Mouse (Mus musculus) limb, embryonic 14.5 days (tissue): ENCODE data around the gene Carns1. TPM values are rescaled to one million over a fixed set of nuclear protein-coding genes. Genes with fewer than 3 reads are reported as not detected.
"Not testable (repeated sequence)": the region's sequence is repeated elsewhere in the genome, so short reads cannot be mapped to it uniquely, and the experiment has no call there.

Experiments
- ATAC-seq: fragments of 200-750 bp; cut with Nextera tagmentation; 2 replicates; pipeline ENCODE4 v1.8.0; 2017; ENCODE audit warnings: low read depth, moderate number of reproducible peaks, moderate TSS enrichment; ENCODE audit not compliant: low FRiP score
- DNase-seq: peaks from one replicate; pipeline ENCODE4 v3.0.0-alpha.2; 2015; ENCODE audit warnings: low spot score
- H3K27ac ChIP-seq: fragments of 300-500 bp; sonication (generic); replicated peaks from 2 replicates; pipeline ENCODE4 v1.5.1; 2014; ENCODE audit warnings: low read depth, mild to moderate bottlenecking, low read length, moderate library complexity, mixed read lengths
- H3K27me3 ChIP-seq: fragments of 300-500 bp; sonication (generic); 2 replicates; pipeline ENCODE4 v1.6.1; 2014; ENCODE audit warnings: low read length, mixed read lengths; ENCODE audit not compliant: control insufficient read depth, insufficient read depth
- H3K36me3 ChIP-seq: fragments of 300-500 bp; sonication (generic); 2 replicates; pipeline ENCODE4 v1.6.1; 2014; ENCODE audit warnings: mild to moderate bottlenecking, low read length, moderate library complexity, mixed read lengths; ENCODE audit not compliant: control insufficient read depth, insufficient read depth
- H3K4me1 ChIP-seq: fragments of 300-500 bp; sonication (generic); 2 replicates; pipeline ENCODE4 v1.6.1; 2014; ENCODE audit warnings: antibody characterized with exemption, low read length, mixed read lengths; ENCODE audit not compliant: control insufficient read depth, insufficient read depth
- H3K4me2 ChIP-seq: fragments of 300-500 bp; sonication (generic); replicated peaks from 2 replicates; pipeline ENCODE4 v1.6.1; 2014; ENCODE audit warnings: low read depth, mild to moderate bottlenecking, low read length, moderate library complexity; ENCODE audit not compliant: severe bottlenecking
- H3K4me3 ChIP-seq: fragments of 300-500 bp; sonication (generic); replicated peaks from 2 replicates; pipeline ENCODE4 v1.5.1; 2014; ENCODE audit warnings: low read length
- H3K9ac ChIP-seq: fragments of 300-500 bp; sonication (generic); 2 replicates; pipeline ENCODE4 v1.6.1; 2014; ENCODE audit warnings: mild to moderate bottlenecking, low read depth, low read length, moderate library complexity; ENCODE audit not compliant: severe bottlenecking
- H3K9me3 ChIP-seq: fragments of 300-500 bp; sonication (generic); 2 replicates; pipeline ENCODE4 v1.6.1; 2016; ENCODE audit warnings: low read length; ENCODE audit not compliant: control insufficient read depth
- POLR2A ChIP-seq: fragments of 200-500 bp; IDR thresholded peaks from 2 replicates; pipeline ENCODE4 v1.8.0; 2012; ENCODE audit warnings: inconsistent platforms, mild to moderate bottlenecking, moderate library complexity, borderline replicate concordance; ENCODE audit not compliant: insufficient read depth, insufficient read length; ENCODE audit errors: extremely low read depth
- WGBS: fragments of 180-500 bp; shearing (Covaris S2); extraction: QIAGEN DNeasy Blood & Tissue Kit; methylation state at CpG from one replicate; pipeline ENCODE4 v1.1.7; 2014; 5-methylcytosine and 5-hydroxymethylcytosine counted together
- polyA plus RNA-seq, 2 experiments: library from polyadenylated mRNA; depleted of rRNA in 1 of 2; stranded (reverse) in 1 of 2; unstranded in 1 of 2; fragments of >200 nt; fragmentation: Nextera tagmentation in 1 of 2; extraction: Ambion mirVana in 1 of 2; gene quantifications; 2 replicates each; pipeline versions ENCODE4 v1.2.1 to v1.2.3; 2012 to 2014

Carns1 gene
- polyA plus RNA-seq, 2 experiments, result 1.8 to 2.6 TPM

DNA sequence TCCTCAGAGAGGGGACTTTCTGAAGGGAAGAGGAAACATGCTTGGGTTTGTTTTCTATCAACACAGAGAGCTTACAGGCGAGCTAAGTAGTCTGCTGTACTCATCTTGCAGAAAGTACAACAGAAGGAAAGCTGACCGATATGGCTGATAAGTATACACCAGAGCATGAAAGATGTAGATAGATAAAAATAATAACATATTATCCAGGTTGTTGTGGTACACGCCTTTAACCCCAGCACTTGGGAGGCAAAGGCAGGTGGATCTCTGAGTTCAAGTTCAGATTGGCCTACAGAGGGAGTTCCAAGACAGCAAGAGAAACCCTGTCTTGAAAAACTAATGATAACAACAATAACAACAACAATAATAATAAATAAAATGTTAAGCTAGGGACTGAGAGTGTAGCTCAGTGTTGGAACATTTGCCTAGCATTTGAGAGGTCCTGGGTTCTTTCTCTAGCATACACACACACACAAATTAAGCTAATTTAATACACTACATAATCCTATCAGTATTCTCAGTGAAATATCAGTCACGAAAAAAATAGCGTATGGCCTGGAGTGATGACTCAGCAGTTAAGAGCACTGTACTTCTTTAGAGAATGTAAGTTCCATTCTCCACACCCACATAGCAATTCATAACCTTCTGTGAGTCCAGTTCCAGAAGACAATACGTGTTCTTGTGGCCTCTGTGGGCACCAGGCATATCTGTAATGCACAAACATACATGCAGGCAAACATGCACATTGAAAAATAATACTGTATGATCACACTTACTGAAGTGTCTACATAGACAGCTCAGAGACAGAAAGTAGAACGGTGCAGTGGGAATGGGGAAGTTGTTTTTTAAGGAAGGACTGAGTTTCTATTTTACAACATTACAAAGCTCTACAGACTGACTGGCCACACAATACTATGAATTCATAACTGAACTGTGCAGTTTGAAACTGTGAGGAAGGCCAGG, 52.6 kb downstream of the Carns1 start:
- H3K27me3 ChIP-seq, result no peaks in the 10 kb centered on the region
- H3K27ac ChIP-seq, result no peak overlapping the region
- H3K36me3 ChIP-seq, result peaks cover 21% of the 10 kb centered on the region
- H3K9me3 ChIP-seq, result no peaks in the 10 kb centered on the region
- no peak overlapping the region for H3K4me2 ChIP-seq
- no peak for TF ChIP-seq POLR2A
- no peak for ATAC-seq
- peaks cover 17% of the 10 kb centered on the region for H3K4me1 ChIP-seq
- no peak for DNase-seq
- WGBS, result 85% methylated on average over 7 of the region's 7 CpGs
- no peak overlapping the region for H3K4me3 ChIP-seq
- no peak overlapping the region for H3K9ac ChIP-seq

DNA sequence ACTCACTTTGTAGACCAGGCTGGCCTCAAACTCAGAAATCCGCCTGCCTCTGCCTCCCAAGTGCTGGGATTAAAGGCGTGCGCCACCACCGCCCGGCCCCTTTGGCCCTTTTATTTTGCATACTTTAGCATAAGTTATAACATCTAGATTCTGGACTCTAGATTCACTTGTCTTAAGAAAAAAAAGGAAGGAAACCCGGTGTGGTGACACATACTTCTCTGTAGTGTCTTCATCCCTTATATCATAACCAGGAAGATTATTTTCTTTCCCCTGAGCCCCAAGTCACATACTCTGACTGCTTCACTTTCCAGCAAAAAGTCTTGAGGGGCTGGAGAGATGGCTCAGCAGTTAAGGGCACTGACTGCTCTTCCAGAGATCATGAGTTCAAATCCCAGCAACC, 53.4 kb downstream of the Carns1 start:
- 0 out of 2 replicates have a peak overlapping the region, but pooled peaks have one; percentile 6 for H3K4me2 ChIP-seq
- H3K4me3 ChIP-seq, H3K9ac ChIP-seq, ATAC-seq, DNase-seq, H3K27ac ChIP-seq, H3K27me3 ChIP-seq, H3K9me3 ChIP-seq: not testable (repeated sequence)
- peaks cover 14% of the 10 kb centered on the region for H3K4me1 ChIP-seq
- peaks cover 21% of the 10 kb centered on the region for H3K36me3 ChIP-seq
- WGBS, result 55% methylated on average over 6 of the region's 6 CpGs

DNA sequence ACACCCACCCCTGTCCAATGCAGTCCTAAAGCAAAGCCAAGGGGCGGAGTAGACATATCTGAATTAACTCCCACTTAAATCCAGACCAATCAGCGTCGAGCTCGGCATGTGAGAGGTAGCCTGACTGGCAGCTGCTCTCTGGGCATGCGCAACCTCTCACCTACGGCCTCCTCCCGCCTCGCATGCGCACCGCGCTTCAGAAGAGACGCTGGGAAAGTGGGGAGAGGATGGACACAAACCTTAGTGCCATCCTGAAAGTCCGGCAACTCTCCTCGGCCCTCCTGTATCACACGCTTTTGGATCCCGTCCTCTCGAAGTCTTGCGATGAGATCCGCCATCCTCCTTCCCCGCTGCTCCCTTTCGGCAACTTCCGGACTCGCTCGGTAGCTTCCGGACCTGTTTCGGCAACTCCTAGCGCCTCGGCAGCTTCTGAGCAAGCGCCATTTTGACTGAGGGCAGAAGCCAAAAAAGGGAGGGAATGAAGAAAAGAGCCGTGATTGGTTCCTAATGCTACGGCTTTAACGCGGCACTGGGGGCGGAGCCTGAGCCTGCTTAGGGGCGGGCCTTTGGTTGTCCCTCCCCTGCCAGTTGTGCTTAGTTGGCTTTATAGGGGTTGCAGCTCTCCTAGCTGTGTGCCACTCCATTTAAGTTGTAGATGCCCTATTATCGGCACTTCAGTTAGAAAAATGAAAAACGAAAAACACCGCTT, 54.0 kb downstream of the Carns1 start:
- Histone ChIP-seq H3K4me2 (peak overlapping the region; percentile 55), H3K27me3 (no peaks in the 10 kb centered on the region), H3K36me3 (peaks cover 26% of the 10 kb centered on the region), H3K4me3 (peak overlapping the region; percentile 46), H3K9ac (peak overlapping the region; percentile 66), H3K9me3 (no peaks in the 10 kb centered on the region), H3K27ac (peak overlapping the region; percentile 80), H3K4me1 (peaks cover 9% of the 10 kb centered on the region)
- TF ChIP-seq POLR2A, result 0 out of 2 replicates have a peak, but pooled peaks have one; percentile 38
- DNase-seq (peak; percentile 99), ATAC-seq (peak; percentile 81)
- WGBS, result 3% methylated on average over 38 of the region's 38 CpGs

DNA sequence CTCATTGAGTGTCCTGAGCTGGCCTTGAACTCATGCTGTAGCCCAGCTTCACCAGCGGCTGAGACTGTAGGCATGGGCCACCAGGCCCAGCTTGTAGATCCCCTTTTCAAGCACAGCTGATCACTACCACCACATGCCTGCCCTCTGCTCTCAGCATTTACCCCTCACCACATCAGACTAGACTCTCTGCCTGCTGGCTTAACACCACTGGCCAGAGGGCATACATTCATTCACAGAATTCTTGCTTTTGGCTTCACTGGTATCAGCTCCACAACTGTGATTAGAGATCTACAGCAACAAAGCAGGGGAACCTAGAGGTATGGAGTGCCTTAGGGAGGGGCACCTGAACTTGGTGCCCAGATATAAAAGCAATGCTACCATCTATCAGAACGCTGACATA, 54.8 kb downstream of the Carns1 start:
- H3K9ac ChIP-seq, result 0 out of 2 replicates have a peak overlapping the region, but pooled peaks have one; percentile 8
- WGBS, result 96% methylated on average over 2 of the region's 2 CpGs

DNA sequence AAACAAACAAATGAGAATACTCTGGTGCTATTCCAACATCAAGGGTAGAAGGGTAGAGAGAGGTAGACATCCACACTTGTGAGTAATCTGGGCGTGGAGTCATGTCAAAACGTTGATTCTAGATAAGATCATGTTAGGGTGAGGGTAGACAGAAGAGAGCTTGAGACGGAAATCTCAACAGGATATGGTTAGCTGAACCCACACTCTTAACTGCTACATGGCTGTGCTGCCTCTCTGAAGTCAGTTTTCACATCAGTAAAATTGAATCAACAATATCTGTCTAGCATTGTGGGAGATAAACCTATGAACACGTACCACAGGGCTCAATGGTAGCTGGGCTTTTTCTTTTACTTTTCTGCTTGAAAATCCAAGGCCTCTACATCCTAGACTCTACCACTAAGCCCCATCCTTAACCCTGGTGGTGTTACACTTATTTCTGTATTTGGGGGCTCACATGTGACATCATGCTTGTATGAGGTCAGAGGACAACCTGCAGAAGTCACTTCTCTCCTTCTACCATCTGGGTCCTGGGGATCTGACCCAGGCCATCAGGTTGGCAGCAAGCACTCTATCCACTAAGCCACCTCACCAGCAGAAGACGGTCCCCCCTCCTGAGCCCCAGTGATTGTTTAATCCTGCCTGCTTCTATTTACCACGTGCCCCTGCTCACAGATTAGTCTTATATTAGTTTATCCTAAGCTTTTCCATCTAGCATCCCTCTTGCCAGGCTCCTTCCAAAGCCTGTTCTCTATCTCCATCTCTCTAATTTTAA, 55.4 kb downstream of the Carns1 start:
- Histone ChIP-seq H3K27me3 (no peaks in the 10 kb centered on the region), H3K4me2 (peak overlapping the region; percentile 55; the same call in 1 of the 2 replicates), H3K9me3 (no peaks in the 10 kb centered on the region), H3K4me1 (peaks cover 9% of the 10 kb centered on the region), H3K9ac (0 out of 2 replicates have a peak overlapping the region, but pooled peaks have one; percentile 8), H3K27ac (no peak overlapping the region), H3K36me3 (peaks cover 40% of the 10 kb centered on the region), H3K4me3 (no peak overlapping the region)
- WGBS, result 94% methylated on average over 6 of the region's 6 CpGs
- ATAC-seq (no peak), DNase-seq (no peak)
- TF ChIP-seq POLR2A, result no peak

More for the DNA sequence above, 54.8 kb downstream of the Carns1 start:
- ATAC-seq (no peak), DNase-seq (no peak)
- Histone ChIP-seq H3K9me3 (no peaks in the 10 kb centered on the region), H3K4me2 (peak overlapping the region; percentile 55), H3K36me3 (peaks cover 34% of the 10 kb centered on the region), H3K27me3 (no peaks in the 10 kb centered on the region), H3K4me1 (peaks cover 9% of the 10 kb centered on the region), H3K4me3 (peak overlapping the region; percentile 46), H3K27ac (no peak overlapping the region)
- no peak for TF ChIP-seq POLR2A
